Mouse (Mus musculus) urinary bladder, adult 2 months (tissue): Measurements from ENCODE around the gene 2210011C24Rik. TPM values are rescaled to one million over a fixed set of nuclear protein-coding genes. Genes with fewer than 3 reads are reported as not detected.
"Not testable (repeated sequence)": the region's sequence is repeated elsewhere in the genome, so short reads cannot be mapped to it uniquely, and the experiment has no call there.

Source experiments
- DNase-seq: peaks from one replicate; pipeline ENCODE4 v3.0.0; 2022; ENCODE audit warnings: low spot score
- polyA plus RNA-seq: library from polyadenylated mRNA; depleted of rRNA; stranded (reverse); fragments of >200 nt; gene quantifications from 2 replicates; pipeline ENCODE4 v1.2.3, GENCODE M21; 2012

2210011C24Rik gene
- polyA plus RNA-seq, 1 experiment: 0.14 TPM

- DNase-seq: no peak
These were observed 9.1 kb upstream of the 2210011C24Rik start, which contains the start of gene Palm3 for GRCm38 (mm10) chr8:84021096-84021495. Palm3 (plus strand) TSS chr8:84021471.

DNA sequence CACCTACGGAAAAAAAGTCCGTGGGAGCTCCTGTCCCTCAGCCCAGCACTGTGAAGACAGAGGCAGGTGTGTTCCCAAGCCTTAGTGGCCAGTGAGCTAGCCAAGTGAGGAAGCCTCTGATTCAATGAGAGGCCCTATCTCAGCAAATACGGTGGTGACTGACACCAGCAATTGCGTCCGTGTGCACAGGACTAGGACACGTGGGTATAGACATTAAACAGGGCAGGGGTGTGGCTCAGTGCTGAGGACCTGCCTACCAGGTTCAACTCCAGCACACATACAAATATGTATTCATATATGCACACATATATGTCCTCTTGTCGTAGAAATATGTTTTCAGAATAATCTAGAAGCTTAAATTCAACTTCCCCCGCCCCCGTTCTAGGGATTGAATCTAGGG, 7.8 kb upstream of the 2210011C24Rik start:
- no peak for DNase-seq

GRCm38 (mm10) chr8:84015833-84016232, 3.9 kb upstream of the 2210011C24Rik start:
- no peak for DNase-seq

GRCm38 (mm10) chr8:84012499-84013165, 661 bp upstream of the 2210011C24Rik start:
- no peak for DNase-seq

DNA sequence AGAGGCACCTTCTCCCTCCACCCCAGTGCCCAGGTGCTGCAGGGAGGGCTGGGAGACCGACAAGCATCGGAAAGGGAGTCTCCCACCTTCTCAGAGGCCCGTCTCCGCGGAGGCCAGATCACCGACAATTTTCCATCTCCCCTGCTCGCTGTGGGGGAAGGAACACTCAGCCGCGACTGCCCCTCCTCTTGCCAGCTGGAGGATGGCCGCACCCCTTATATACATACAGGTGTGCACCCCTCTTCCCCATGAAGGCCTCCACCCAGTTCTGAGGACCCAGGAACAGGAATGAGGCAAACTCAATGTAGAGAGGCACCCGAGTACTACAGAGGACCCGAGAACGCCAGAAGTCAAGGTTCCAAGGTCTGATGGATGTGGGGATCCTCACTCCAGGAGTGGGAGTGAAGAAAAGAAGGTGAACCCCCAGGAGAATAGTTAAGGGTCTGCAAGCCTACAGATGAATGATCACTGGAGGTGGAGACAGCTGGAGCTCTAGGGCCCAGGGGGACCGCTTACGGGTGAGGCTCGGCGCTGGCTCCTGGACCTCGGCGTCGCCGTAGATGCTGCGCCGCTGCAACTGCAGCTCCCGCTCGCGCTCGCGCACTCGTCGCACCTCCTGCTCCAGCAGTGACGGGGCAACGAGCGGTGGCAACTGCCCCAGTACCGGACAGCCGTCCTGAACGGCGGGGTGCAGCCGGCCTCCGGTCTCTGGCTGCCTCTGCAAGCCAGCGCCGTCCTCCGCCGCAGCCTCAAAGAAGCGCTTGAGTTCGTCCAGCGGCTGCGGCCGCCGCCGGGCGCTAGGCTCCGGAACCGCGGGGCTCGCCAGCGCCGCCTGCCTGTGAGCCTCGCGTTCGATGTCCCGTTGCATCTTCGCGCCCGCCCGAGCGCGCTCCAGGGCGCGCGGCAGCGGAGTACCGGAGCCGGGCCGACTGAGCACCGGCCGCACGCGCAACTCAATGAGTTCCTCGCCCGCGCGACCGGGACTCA, 1.1 kb downstream of the 2210011C24Rik start:
- peak; percentile 70 for DNase-seq

GRCm38 (mm10) chr8:84009876-84010275, 2.1 kb downstream of the 2210011C24Rik start:
- DNase-seq: peak; percentile 72

DNA sequence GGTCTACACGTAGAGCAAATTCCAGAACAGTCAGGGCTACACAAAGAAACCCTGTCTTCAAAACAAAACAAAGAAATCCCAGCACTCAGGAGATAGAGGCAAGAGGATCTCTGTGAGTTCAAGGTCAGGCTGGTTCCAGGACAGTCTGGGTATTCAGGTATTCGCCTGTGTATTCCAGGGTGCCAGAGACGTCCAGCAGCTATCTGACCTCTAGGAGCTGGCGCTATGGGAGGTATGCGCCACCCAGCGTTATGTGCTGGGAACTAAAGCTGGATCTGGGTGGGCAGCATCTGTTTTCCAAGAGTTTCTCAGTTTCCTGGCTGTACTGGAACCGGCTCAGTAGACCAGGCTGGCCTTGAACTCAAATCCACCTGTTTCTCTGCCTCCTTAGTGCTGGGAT, 3.6 kb downstream of the 2210011C24Rik start:
- no peak for DNase-seq

GRCm38 (mm10) chr8:84005502-84005901, 6.5 kb downstream of the 2210011C24Rik start:
- DNase-seq: not testable (repeated sequence)

DNA sequence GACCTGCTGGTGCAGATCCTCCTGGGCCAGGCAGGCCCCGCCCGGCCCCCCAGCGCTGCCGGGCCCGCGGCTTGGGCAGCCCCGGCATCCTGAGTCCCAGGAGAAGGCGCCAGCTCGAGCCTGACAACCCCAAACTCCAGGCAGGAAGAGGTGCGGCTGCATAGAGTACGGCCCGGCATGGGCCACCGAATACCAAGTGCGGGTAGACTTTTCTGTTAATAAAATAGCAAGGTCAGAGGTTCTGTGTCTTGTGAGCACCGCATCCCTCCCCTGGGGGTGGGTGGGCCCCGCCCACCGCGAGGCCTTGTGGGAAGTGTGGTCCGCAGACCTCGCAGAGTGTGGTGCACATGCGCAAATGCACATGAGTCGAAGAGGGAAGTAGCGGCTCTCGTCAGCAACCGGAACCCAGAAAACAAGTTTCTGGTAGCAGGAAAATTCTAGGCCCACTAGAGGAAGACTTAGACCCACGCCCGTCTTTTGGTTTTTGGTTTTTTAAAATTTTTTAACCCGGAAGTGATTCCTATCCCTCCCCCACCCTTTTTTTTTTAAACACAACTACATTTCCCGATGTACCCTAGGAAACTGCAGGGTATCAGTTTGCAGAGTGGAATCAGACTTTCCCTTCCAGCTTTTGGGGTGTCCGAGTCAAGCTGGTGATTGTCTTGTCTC, 7.3 kb downstream of the 2210011C24Rik start:
- DNase-seq: peak; percentile 87

DNA sequence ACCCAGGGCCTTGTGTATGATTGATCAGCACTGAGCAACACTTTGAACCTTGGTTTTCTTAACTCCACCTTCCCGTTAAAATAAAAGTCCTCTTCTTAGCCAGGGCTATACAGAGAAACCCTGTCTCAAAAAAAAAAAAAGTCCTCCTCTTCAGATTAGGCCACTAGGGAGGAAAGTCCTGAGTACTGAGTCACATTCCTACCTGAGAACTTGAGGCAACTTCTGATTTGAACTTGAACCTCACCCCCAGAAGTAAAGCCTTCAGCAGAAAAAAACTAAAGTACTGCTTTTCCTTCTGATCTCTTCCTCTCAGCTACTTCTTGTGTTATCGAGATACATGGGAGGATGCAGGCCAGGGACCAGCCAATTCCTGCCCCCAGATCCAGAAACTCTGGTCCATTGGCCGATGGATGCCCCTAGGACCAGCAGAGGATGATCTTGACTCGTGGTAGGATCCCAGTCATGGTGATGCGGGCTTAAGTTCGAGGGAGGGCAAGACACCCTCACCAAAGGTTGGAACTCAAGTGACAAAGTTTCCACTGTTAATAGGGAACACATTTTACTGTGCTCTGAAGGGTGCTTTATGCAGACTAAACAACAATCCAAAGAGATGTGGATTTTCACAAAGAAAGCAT, 8.2 kb downstream of the 2210011C24Rik start:
- no peak for DNase-seq

DNA sequence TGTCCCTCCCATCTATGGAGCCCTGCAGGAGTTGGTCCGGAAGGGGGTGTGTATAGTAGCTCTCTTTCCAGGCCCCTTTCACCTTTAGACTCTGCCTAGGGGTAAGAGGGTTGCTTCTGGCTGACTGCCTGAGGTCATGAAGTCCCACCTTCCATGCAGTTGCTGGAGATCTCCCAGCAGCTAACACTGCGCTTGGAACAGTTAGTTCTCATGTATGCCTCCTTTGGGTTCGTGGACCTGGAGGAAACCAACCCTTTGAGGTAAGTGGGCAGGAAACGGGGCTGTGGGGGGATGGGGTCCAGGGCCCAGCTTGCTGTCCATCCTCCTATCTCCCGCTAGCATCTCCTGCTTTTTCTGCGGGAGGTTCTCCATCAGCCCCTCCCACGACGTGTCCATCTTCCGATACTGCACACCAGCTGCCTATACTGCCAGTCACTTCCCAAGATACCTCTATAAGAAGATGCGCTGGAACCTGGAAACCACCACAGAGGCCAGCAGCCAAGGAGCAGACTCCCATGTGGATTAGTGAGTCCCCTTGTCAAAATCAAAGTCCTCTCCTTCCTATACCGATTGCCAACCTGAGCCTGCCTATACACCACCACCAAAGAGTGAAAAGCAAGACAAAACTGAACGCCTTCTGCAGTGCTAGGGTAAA, 8.9 kb downstream of the 2210011C24Rik start:
- DNase-seq: no peak

DNA sequence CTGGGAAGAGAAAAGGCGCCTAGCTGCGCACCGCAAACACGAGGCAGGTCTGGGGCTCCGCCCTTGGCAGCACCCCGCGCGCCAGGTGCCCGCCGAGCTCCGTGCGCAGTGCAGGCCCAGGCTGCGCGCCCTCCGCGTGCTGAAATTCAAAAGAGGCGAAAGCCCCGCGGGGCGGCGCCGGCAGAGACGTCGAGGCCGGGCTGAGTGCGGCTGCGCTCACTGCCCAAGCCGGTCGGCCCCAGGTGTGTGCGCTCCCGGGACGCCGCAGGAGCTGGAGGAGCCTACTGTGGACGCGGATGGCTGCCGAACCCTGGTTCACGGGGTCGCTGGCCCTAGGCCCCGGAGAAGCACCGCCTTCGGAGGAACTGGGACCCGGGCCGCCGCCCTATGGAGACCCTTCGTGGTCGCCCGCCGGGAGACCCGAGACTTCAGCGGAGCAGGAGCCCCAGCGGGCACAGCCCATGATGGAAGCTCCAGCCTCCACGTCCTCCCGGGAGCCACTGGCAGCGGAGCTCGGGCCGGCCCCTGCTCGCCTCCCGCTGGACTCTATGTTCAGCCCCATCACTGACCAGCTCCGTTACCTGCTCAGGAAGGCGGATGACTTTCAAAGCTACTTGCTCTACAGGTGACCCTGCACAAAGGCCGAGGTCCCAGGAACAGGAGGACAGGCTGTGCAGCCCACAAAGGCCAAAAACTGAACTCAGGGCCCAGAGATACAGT, 10.5 kb downstream of the 2210011C24Rik start, which contains the start of gene 1700067K01Rik:
1700067K01Rik (plus strand) TSS at position 222 of the 720 bp plus-strand sequence.
- DNase-seq: no peak

GRCm38 (mm10) chr8:83999825-84000224, 12.1 kb downstream of the 2210011C24Rik start:
- DNase-seq: no peak

DNA sequence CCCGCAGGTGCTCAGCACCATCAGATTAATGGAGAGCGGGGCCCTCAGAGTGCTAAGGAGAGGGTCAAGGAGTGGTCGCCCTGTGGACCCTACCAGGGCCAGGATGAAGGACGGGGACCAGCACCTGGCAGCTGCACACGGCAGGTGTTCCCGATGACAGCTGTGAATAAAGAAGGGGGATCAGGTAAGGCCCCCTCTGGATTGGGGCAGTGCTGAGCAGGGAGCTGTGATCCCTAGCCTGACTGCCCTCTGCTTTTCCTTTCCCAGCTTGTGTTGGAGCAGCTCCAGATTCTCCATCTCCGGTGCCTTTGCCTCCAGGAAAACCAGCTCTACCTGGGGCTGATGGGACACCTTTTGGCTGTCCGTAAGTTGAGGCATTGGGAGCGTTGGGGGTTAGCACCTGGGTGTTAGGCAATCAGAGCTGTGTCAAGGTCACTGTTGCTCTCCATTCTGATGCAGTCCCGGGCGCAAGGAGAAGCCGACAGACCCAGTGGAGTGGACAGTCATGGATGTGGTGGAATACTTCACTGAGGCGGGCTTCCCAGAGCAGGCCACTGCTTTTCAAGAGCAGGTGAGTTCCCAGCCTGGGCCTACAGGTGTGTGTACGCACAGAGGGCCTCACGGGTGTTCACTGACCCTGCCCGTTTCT, 12.8 kb downstream of the 2210011C24Rik start:
- DNase-seq: no peak

DNA sequence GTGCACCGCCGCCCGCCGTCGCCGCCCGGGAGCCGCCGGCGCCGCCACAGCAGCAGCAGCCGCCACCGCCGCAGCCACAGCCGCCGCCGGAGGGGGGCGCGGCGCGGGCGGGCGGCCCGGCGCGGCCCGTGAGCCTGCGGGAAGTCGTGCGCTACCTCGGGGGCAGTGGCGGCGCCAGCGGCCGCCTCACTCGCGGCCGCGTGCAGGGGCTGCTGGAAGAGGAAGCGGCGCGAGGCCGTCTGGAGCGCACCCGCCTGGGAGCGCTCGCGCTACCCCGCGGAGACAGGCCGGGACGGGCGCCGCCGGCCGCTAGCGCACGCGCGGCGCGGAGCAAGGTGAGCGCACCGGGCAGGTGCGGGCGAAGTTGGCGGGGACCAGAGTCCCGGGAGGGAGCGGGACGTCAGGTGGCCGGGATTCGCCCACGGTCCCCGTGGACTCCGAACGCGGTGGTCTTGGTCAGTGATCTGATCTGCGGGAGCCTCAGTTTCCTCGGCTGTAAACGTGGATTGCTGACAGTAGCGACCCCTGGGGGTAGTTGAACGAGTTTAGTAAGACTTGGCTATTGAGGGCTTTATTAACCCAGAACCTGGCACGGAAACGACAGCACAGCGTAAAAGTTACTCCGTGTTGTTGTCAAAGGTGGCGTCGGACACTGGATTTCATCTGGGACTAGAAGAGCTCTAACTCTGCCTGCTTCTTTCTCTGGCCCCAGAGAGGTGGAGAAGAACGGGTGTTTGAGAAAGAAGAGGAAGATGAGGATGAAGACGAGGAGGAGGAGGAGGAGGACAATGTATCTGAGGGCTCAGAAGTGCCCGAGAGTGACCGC, 13.5 kb downstream of the 2210011C24Rik start:
- peak; percentile 60 for DNase-seq

GRCm38 (mm10) chr8:83997511-83998141, 14.3 kb downstream of the 2210011C24Rik start, which contains the start of gene Samd1:
Samd1 (plus strand) TSS chr8:83997672.
- peak; percentile 49 for DNase-seq

GRCm38 (mm10) chr8:83996567-83997505, 15.1 kb downstream of the 2210011C24Rik start:
- peak; percentile 93 for DNase-seq
